Mouse (Mus musculus): ENCODE measurements around the gene Osbpl8.

DNA sequence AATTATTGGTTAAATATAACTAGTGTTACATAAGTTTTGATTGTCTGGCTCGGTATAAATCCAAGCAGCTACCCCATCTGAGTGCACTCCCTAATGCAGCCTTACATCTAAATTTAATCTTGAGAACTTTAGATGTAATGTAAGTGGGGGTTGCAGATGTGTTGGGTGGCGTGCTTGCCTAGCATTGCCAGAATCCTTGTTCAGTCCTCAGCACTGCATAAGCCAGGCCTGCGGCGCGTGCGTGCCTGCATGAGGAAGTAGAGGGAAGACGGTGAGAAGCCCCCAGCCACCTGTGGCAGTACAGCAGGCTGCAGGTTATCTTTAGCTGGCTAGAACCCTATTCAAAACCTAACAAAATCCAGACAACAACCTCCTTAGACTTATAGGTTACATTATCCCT, 13.5 kb downstream of the Osbpl8 start:
- TF ChIP-seq CTCF (conservative IDR thresholded peaks at IDR 0.05 in 1 of 2, IDR thresholded peaks at IDR 0.05 in 1 of 2; ENCODE audit: low read depth in 2 of 2, low read length in 2 of 2) (no peak), POLR2A (IDR thresholded peaks at IDR 0.05; ENCODE audit: low read depth, low read length) (no peak), HCFC1 (IDR thresholded peaks at IDR 0.05; ENCODE audit: low read depth, low read length) (no peak)

Data from CH12.LX (cell line).